Mouse (Mus musculus): ENCODE results near the gene 1700029H14Rik. TPM values are rescaled to one million over a fixed set of nuclear protein-coding genes. Genes with fewer than 3 reads are reported as not detected.

Gene 1700029H14Rik
- polyA plus RNA-seq (2012): not detected in 2 replicates

GRCm38 (mm10) chr8:13562118-13562517 is at the start of gene 1700029H14Rik:
Gene 1700029H14Rik (minus strand): TSS chr8:13562461.
- TF ChIP-seq GATA1 (IDR thresholded peaks at IDR 0.05; ENCODE audit: low read length): no peak

GRCm38 (mm10) chr8:13611702-13612101 is 49.4 kb upstream of the 1700029H14Rik start:
- TF ChIP-seq GATA1 (IDR thresholded peaks at IDR 0.05; ENCODE audit: low read length): no peak

GRCm38 (mm10) chr8:13609971-13610370 is 47.7 kb upstream of the 1700029H14Rik start:
- no peak for TF ChIP-seq GATA1 (IDR thresholded peaks at IDR 0.05; ENCODE audit: low read length)

GRCm38 (mm10) chr8:13608946-13609345 is 46.7 kb upstream of the 1700029H14Rik start:
- no peak for TF ChIP-seq GATA1 (IDR thresholded peaks at IDR 0.05; ENCODE audit: low read length)

GRCm38 (mm10) chr8:13605920-13606480 is 43.7 kb upstream of the 1700029H14Rik start:
- no peak for TF ChIP-seq GATA1 (IDR thresholded peaks at IDR 0.05; ENCODE audit: low read length)

- TF ChIP-seq GATA1 (IDR thresholded peaks at IDR 0.05; ENCODE audit: low read length): no peak
Measured at GRCm38 (mm10) chr8:13602621-13603020, 40.4 kb upstream of the 1700029H14Rik start.

GRCm38 (mm10) chr8:13601166-13601565 is 38.9 kb upstream of the 1700029H14Rik start:
- TF ChIP-seq GATA1 (IDR thresholded peaks at IDR 0.05; ENCODE audit: low read length): no peak

- TF ChIP-seq GATA1 (IDR thresholded peaks at IDR 0.05; ENCODE audit: low read length): no peak
Measured at GRCm38 (mm10) chr8:13600716-13601115, 38.5 kb upstream of the 1700029H14Rik start.

- TF ChIP-seq GATA1 (IDR thresholded peaks at IDR 0.05; ENCODE audit: low read length): no peak
Measured at GRCm38 (mm10) chr8:13600204-13600603, 37.9 kb upstream of the 1700029H14Rik start.

GRCm38 (mm10) chr8:13597777-13598176 is 35.5 kb upstream of the 1700029H14Rik start:
- no peak for TF ChIP-seq GATA1 (IDR thresholded peaks at IDR 0.05; ENCODE audit: low read length)

GRCm38 (mm10) chr8:13595861-13596260 is 33.6 kb upstream of the 1700029H14Rik start:
- no peak for TF ChIP-seq GATA1 (IDR thresholded peaks at IDR 0.05; ENCODE audit: low read length)

- TF ChIP-seq GATA1 (IDR thresholded peaks at IDR 0.05; ENCODE audit: low read length): no peak
Measured at GRCm38 (mm10) chr8:13594884-13595323, 32.6 kb upstream of the 1700029H14Rik start.

- TF ChIP-seq GATA1 (IDR thresholded peaks at IDR 0.05; ENCODE audit: low read length): no peak
Measured at GRCm38 (mm10) chr8:13593340-13593739, 31.1 kb upstream of the 1700029H14Rik start.

- TF ChIP-seq GATA1 (IDR thresholded peaks at IDR 0.05; ENCODE audit: low read length): no peak
Measured at GRCm38 (mm10) chr8:13591246-13591645, 29.0 kb upstream of the 1700029H14Rik start.

- no peak for TF ChIP-seq GATA1 (IDR thresholded peaks at IDR 0.05; ENCODE audit: low read length)
Measured at GRCm38 (mm10) chr8:13589071-13589470, 26.8 kb upstream of the 1700029H14Rik start.

- TF ChIP-seq GATA1 (IDR thresholded peaks at IDR 0.05; ENCODE audit: low read length): no peak
Measured at GRCm38 (mm10) chr8:13584652-13585051, 22.4 kb upstream of the 1700029H14Rik start.

GRCm38 (mm10) chr8:13577869-13578268 is 15.6 kb upstream of the 1700029H14Rik start:
- TF ChIP-seq GATA1 (IDR thresholded peaks at IDR 0.05; ENCODE audit: low read length): no peak

- no peak for TF ChIP-seq GATA1 (IDR thresholded peaks at IDR 0.05; ENCODE audit: low read length)
Measured at GRCm38 (mm10) chr8:13571999-13572398, 9.7 kb upstream of the 1700029H14Rik start.

Data from G1E-ER4 (cell line).